Mouse (Mus musculus) bone marrow, adult 2 months (tissue): ENCODE data around the gene Trim80. TPM values are rescaled to one million over a fixed set of nuclear protein-coding genes. Genes with fewer than 3 reads are reported as not detected.
"Not testable (repeated sequence)": the region's sequence is repeated elsewhere in the genome, so short reads cannot be mapped to it uniquely, and the experiment has no call there.

ENCODE experiments used
- H3K27ac ChIP-seq: fragments of 200-500 bp; 2 replicates; pipeline ENCODE4 v1.5.1; 2012; ENCODE audit warnings: low read depth, mild to moderate bottlenecking, control low read depth, inconsistent platforms, low read length; ENCODE audit not compliant: control insufficient read depth, poor library complexity, insufficient read depth
- H3K4me1 ChIP-seq: fragments of 200-500 bp; 2 replicates; pipeline ENCODE4 v1.6.1; 2011; ENCODE audit warnings: low read length; ENCODE audit not compliant: control insufficient read depth, insufficient read depth
- H3K4me3 ChIP-seq: fragments of 200-500 bp; replicated peaks from 2 replicates; pipeline ENCODE3; 2011; ENCODE audit warnings: mild to moderate bottlenecking, low read depth, low read length, control low read depth; ENCODE audit not compliant: control insufficient read depth
- CTCF ChIP-seq: fragments of 200-500 bp; IDR thresholded peaks from 2 replicates; pipeline ENCODE4 v1.5.1; 2011; ENCODE audit warnings: low read length, control low read depth; ENCODE audit not compliant: control insufficient read depth, insufficient read depth
- POLR2A ChIP-seq: fragments of 200-500 bp; IDR thresholded peaks from 2 replicates; pipeline ENCODE4 v1.6.1; 2011; ENCODE audit warnings: low read depth, mild to moderate bottlenecking, control low read depth, low read length, borderline replicate concordance; ENCODE audit not compliant: control insufficient read depth
- WGBS: fragments of 180-500 bp; shearing (Covaris S2); methylation state at CpG from one replicate; pipeline ENCODE4 v1.1.7; 2018; 5-methylcytosine and 5-hydroxymethylcytosine counted together
- polyA plus RNA-seq: library from polyadenylated mRNA; stranded (reverse); fragments of >200 nt; gene quantifications from 2 replicates; pipeline ENCODE4 v1.2.4, GENCODE M21; 2011; ENCODE audit warnings: low replicate concordance; ENCODE audit not compliant: missing spikeins, insufficient read depth, insufficient read length

Trim80 gene
- polyA plus RNA-seq, 1 experiment = not detected

DNA sequence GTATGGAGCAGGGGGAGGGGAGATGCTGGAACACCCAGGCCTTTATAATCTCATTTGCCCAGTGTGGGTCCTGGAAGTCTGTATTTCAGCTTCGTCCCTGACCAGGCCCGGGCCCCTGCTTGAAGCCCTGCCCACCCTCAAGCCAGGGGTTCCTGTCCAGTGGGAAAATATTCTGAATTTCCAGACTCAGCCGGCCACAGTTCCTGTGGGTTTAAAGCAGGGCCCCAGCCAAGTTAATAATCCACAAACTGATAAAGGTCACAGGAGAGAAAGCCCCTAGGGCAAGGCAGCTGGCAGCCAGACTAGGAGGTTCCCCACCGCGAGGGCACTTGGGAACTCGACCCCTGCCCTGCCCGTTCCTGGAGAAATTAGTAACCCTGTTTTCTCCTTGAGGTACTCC lies 8.7 kb downstream of the Trim80 start:
- 82% methylated on average over 7 of the region's 7 CpGs for WGBS
- H3K27ac ChIP-seq = no peak overlapping the region

DNA sequence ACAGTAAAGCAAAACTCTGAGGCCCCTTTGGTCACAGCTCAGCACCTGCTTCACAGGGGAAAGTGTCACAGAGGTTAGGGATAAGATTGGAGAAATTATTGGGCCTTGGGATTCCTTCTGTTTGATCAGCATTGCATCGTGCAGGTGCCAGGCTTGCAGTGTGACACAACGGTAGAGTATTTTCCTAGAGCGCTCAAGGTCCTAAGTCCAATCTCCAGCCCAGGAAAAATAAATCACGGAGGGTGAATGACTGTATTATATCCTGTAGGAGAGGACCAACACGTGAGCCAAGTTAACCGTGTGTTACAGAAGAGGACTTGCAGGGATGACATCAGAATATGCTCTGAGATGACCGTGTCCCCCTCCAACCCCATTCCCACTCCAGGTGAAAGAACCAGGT lies 9.8 kb downstream of the Trim80 start:
- 84% methylated on average over 7 of the region's 7 CpGs for WGBS
- Histone ChIP-seq H3K4me1 (no peaks in the 10 kb centered on the region), H3K27ac (no peak overlapping the region), H3K4me3 (no peak overlapping the region)
- TF ChIP-seq POLR2A (no peak), CTCF (no peak)

More for the DNA sequence above, 8.7 kb downstream of the Trim80 start:
- Histone ChIP-seq H3K4me1 (no peaks in the 10 kb centered on the region), H3K4me3 (no peak overlapping the region)
- no peak for TF ChIP-seq CTCF
- TF ChIP-seq POLR2A = no peak

DNA sequence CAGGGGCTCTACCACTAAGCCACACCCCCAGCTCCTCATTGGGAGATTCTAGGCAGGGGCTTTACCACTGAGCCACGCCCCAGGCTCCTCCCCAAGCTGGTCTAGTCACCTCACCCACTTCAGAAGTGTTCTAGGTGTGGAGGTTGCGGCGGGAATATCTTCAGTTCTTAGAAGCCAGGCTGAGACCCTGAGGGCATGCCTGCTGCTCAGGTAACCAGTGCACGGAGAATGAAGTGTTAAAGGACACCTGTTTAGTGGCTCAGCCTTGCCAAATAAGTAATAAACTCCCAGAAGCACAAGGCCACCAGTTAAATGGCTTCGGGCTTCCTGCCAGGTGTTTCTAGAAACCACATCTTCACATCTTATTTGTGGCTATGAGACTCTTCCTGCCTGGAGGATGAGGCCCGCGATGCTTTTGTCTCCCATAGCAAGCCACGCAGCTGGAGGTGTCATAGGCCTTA lies 11.5 kb downstream of the Trim80 start:
- no peak for TF ChIP-seq CTCF
- TF ChIP-seq POLR2A = no peak
- Histone ChIP-seq H3K27ac (no peak overlapping the region), H3K4me3 (no peak overlapping the region), H3K4me1 (no peaks in the 10 kb centered on the region)
- WGBS = 30% methylated on average over 8 of the region's 8 CpGs

DNA sequence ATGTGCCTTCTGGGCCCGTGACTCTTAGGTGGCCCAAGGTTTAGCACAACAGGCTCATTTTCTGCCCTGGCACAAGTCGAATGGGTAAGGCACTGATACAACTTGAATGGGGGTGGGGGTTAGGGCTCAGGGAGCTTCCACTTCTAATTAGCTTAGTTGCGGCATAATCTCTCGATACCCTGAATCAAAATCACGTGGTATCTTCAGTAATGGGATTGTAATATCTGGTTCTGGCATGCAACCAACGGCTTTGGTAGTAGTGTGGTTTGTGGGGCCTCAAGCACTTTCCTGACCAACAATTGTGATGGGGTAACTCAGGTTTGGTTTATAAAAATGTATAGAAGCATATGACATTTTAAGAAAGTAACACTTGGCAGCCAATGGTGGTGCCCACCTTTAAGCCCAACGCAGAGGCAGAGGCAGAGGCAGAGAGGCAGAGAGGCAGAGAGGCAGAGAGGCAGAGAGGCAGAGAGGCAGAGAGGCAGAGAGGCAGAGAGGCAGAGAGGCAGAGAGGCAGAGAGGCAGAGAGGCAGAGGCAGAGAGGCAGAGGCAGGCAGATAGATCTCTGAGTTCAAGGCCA lies 12.0 kb downstream of the Trim80 start:
- no peak for TF ChIP-seq CTCF
- no peak for TF ChIP-seq POLR2A
- H3K4me3 ChIP-seq = no peak overlapping the region
- no peak overlapping the region for H3K27ac ChIP-seq
- no peaks in the 10 kb centered on the region for H3K4me1 ChIP-seq
- 14% methylated on average over 7 of the region's 7 CpGs for WGBS

DNA sequence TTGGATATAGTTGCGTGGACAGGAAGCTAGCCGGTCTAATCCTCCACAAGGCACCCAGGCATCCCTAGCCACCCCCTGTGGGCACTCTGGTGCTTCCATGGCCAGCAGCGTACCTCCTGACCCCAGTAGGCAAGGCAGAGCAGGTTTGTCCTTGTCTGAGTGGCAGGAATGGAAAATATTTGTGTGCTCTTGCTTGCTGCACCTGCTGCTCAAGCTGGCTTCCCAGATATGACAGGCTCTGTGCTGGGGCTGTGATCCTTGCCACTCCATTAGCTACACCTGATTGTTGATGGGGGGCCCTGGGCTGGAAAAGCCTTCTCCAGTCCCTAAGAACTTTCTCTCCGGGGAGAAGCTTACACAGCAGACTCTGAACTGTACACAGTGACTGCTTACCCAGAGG lies 13.0 kb downstream of the Trim80 start:
- Histone ChIP-seq H3K27ac (no peak overlapping the region), H3K4me3 (no peak overlapping the region), H3K4me1 (no peaks in the 10 kb centered on the region)
- 79% methylated on average over 4 of the region's 4 CpGs for WGBS
- TF ChIP-seq POLR2A (no peak), CTCF (no peak)

DNA sequence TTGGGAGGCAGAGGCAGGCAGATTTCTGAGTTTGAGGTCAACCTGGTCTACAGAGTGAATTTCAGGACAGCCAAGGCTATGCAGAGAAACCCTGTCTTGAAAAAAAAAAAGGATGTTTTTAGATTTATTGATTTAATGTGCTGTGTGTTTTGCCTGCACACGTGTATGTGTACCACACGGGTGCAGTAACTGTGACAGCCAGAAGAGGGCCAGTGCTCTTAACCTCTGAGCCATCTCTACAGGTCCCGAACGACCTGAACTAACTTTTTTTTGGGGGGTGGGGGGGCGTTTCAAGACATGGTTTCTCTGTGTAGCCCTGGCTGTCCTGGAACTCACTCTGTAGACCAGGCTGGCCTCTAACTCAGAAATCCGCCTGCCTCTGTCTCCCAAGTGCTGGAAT lies 14.5 kb downstream of the Trim80 start:
- H3K4me1 ChIP-seq, H3K27ac ChIP-seq, H3K4me3 ChIP-seq: not testable (repeated sequence)
- 88% methylated on average over 6 of the region's 6 CpGs for WGBS

DNA sequence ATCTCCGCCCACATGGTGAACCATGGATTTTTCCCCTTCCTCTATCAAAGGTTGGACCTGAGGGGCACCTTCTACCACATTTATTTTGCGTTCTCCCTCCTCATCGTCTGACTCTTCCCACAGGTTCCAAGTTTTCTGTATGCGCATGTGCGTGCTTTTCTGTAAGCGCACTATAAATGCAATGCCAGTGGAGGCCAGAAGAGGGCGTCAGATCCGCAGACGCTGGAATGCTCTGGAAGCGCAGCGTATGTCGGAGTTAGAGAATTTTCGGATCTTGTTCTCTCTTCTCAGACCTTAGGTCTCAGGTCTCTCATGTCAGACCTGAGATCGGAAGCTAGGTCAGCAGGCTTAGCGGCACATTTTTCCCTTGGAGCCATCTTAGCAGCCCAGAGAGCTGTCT lies 15.3 kb downstream of the Trim80 start:
- no peak overlapping the region for H3K4me3 ChIP-seq
- no peak overlapping the region for H3K27ac ChIP-seq
- no peaks in the 10 kb centered on the region for H3K4me1 ChIP-seq
- no peak for TF ChIP-seq POLR2A
- no peak for TF ChIP-seq CTCF
- WGBS = 88% methylated on average over 15 of the region's 15 CpGs

DNA sequence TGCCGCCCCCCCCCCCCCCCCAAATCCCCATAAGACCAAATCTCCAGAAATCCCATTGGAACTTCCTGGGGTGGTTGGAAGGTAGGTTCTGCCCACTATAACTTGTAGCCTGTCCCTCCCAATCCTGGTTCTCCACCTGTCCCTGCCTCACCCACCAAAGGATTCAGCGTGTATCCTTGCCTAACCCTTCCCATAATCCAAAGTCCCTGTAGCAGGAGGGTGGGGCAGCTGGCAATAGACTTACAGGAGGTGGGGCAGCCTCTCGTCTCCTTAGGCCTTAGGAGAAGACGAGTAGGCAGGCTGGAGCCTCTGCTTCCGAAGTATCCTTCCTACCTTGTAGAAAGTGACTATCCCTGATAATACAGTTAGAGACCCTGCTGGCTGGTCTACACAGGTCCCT lies 15.8 kb downstream of the Trim80 start:
- no peak for TF ChIP-seq POLR2A
- Histone ChIP-seq H3K27ac (no peak overlapping the region), H3K4me1 (no peaks in the 10 kb centered on the region), H3K4me3 (no peak overlapping the region)
- 86% methylated on average over 5 of the region's 5 CpGs for WGBS

DNA sequence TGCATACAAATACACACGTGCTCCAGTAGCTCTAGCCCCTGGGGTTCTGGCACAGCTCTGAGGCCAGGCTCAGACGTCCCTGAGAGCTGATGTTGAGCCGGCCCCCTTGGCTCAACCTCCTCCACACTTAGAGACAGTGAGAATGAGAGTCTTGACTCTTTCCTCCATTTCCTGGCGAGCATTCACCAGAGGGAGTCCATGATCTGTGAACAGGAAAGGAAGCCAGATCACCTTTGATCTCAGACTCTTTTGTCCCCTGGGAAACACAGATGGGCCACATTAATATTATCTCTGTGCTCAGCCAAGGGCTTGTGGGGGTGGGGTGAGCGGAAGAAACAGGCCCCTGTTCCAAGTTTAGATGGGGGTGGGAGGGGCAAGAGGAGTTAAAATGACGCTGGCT lies 17.1 kb downstream of the Trim80 start:
- no peak for TF ChIP-seq CTCF
- no peak for TF ChIP-seq POLR2A
- H3K4me3 ChIP-seq = no peak overlapping the region
- H3K4me1 ChIP-seq = no peaks in the 10 kb centered on the region

DNA sequence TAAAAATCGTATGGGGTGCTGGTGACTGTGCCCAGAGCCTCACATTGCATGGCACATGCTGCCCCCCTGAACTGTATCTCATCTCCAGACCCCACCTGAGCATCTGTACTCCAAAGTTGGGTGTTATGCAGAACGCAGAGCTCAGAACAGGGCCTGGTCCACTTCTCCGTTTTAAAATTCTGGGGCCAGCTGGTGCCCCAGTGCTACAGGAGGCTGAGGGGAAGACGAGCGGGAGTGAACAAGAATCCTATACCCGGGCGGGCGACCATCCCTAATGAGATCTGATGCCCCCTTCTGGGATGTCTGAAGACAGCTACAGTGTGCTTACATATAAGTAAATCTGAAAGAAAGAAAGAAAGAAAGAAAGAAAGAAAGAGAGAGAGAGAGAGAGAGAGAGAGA lies 20.6 kb downstream of the Trim80 start:
- TF ChIP-seq POLR2A (no peak), CTCF (no peak)
- H3K4me1 ChIP-seq = no peaks in the 10 kb centered on the region
- WGBS = 53% methylated on average over 8 of the region's 8 CpGs

More for the DNA sequence above, 17.1 kb downstream of the Trim80 start:
- WGBS = 61% methylated on average over 6 of the region's 6 CpGs
- H3K27ac ChIP-seq = no peak overlapping the region

More for the DNA sequence above, 20.6 kb downstream of the Trim80 start:
- Histone ChIP-seq H3K4me3 (no peak overlapping the region), H3K27ac (no peak overlapping the region)
